Mouse (Mus musculus) heart, postnatal 0 days (tissue): ENCODE data around the gene Tex26.

ENCODE experiments used
- CTCF ChIP-seq: IDR thresholded peaks from 2 replicates; pipeline ENCODE4 v1.5.1; 2016; ENCODE audit warnings: antibody characterized with exemption, control low read depth, low read depth
- EP300 ChIP-seq: IDR thresholded peaks from 2 replicates; pipeline ENCODE4 v1.6.1; 2016; ENCODE audit warnings: antibody characterized with exemption, low read depth

GRCm38 (mm10) chr5:149484270-149484669 is 44.8 kb downstream of the Tex26 start:
- TF ChIP-seq CTCF = no peak
- TF ChIP-seq EP300 = no peak
